Mouse (Mus musculus) myocyte (in vitro differentiated cells): ENCODE data around the gene Olfr311.

ENCODE experiments used
- CEBPB ChIP-seq: IDR thresholded peaks from 2 replicates; pipeline ENCODE4 v1.6.1; 2011; ENCODE audit warnings: mild to moderate bottlenecking, moderate library complexity; ENCODE audit not compliant: poor library complexity, insufficient read depth, severe bottlenecking
- E2F4 ChIP-seq: IDR thresholded peaks from one replicate; pipeline ENCODE4 v1.6.1; 2011; ENCODE audit warnings: mild to moderate bottlenecking, control low read depth, moderate library complexity; ENCODE audit not compliant: insufficient read depth
- MAX ChIP-seq: IDR thresholded peaks from one replicate; pipeline ENCODE4 v1.6.1; 2011; ENCODE audit warnings: low read depth, mild to moderate bottlenecking, control low read depth
- MYOG ChIP-seq, 3 experiments: IDR thresholded peaks; one replicate each; pipeline ENCODE4 v1.6.1; 2011; ENCODE audit warnings: control low read depth in 2 of 3, low read depth in 2 of 3, mild to moderate bottlenecking in 2 of 3; ENCODE audit not compliant: insufficient read length in 2 of 3, control insufficient read depth in 1 of 3, insufficient read depth in 1 of 3
- POLR2A ChIP-seq: IDR thresholded peaks from one replicate; pipeline ENCODE4 v1.6.1; 2011; ENCODE audit warnings: low read depth, mild to moderate bottlenecking, control low read depth, moderate library complexity; ENCODE audit not compliant: insufficient read length
- POLR2AphosphoS2 ChIP-seq: IDR thresholded peaks from one replicate; pipeline ENCODE4 v1.6.1; 2011; ENCODE audit warnings: low read depth, control low read depth; ENCODE audit not compliant: insufficient read length
- REST ChIP-seq: IDR thresholded peaks from one replicate; pipeline ENCODE4 v1.6.1; 2011; ENCODE audit warnings: mild to moderate bottlenecking, control low read depth, moderate library complexity; ENCODE audit not compliant: insufficient read depth, insufficient read length
- SRF ChIP-seq: IDR thresholded peaks from one replicate; pipeline ENCODE4 v1.6.1; 2011; ENCODE audit warnings: low read depth; ENCODE audit not compliant: control insufficient read depth, insufficient read length
- TCF12 ChIP-seq: IDR thresholded peaks from one replicate; pipeline ENCODE4 v1.6.1; 2011; ENCODE audit warnings: mild to moderate bottlenecking, control low read depth; ENCODE audit not compliant: poor library complexity, insufficient read depth, severe bottlenecking
- TCF3 ChIP-seq: IDR thresholded peaks from one replicate; pipeline ENCODE4 v1.6.1; 2011; ENCODE audit warnings: low read depth, control low read depth; ENCODE audit not compliant: insufficient read length
- USF1 ChIP-seq: IDR thresholded peaks from one replicate; pipeline ENCODE4 v1.6.1; 2011; ENCODE audit warnings: low read depth, mild to moderate bottlenecking, control low read depth, moderate library complexity

GRCm38 (mm10) chr11:58860744-58861143, 21.7 kb downstream of the Olfr311 start:
- no peak for TF ChIP-seq MYOG (IDR thresholded peaks at IDR 0.05; ENCODE audit: control insufficient read depth in 1 of 3, insufficient read depth in 1 of 3, insufficient read length in 2 of 3, low read depth in 2 of 3)
- TF ChIP-seq SRF: no peak
- no peak for TF ChIP-seq REST
- peak; percentile 41 for TF ChIP-seq POLR2A
- TF ChIP-seq USF1: no peak
- no peak for TF ChIP-seq MAX
- TF ChIP-seq CEBPB: no peak
- TF ChIP-seq TCF3: no peak
- TF ChIP-seq POLR2AphosphoS2: peak; percentile 93
- TF ChIP-seq E2F4: no peak
- TF ChIP-seq TCF12: no peak
